Mouse (Mus musculus): ENCODE measurements at regions not wholly inside any gene's neighbourhood (a gene's known extent, or its start where the extent isn't known, plus 50 kb on each side); places are given as distances from the start of the nearest gene placed in this dataset.

DNA sequence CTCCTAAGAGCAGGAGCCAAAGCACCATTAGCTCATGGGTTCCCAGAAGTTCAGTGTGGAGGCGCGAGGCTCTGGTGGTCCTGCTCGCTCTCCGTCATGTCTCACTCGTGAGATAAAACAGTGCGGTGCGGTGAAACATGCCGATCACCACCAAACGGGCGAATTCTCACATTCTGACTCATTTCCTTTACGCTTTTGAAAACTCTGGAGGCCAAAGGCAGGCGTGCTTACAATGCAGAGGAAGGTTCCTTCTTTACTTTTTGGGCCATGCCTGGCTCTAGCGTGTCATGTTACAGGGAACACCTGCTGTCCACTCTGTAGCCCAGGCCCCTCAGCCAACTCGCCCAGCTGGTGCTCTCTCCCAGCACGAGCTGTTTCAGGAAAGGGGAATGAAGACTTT lies 225.4 kb downstream of the Icos start:
- intact Hi-C loops (cut with DNase I): no loop called here

GRCm38 (mm10) chr1:61203612-61204011 lies 225.9 kb downstream of the Icos start:
- Histone ChIP-seq H3K4me3 (peak overlapping the region; percentile 20; the same call in 1 of the 2 replicates), H3K27ac (no peak overlapping the region)
- intact Hi-C loops (cut with DNase I): no loop called here

More for the DNA sequence above, 225.4 kb downstream of the Icos start:
- peak; percentile 47 for DNase-seq
- H3K4me3 ChIP-seq: peak overlapping the region; percentile 20; the same call in 1 of the 2 replicates
- H3K27ac ChIP-seq: peak overlapping the region; percentile 20; the same call in 1 of the 2 replicates
- TF ChIP-seq CTCF (IDR thresholded peaks at IDR 0.05): no peak

GRCm38 (mm10) chr1:61205137-61205536 lies 227.4 kb downstream of the Icos start:
- intact Hi-C loops (cut with DNase I): no loop called here
- no peak overlapping the region for H3K27ac ChIP-seq

More at GRCm38 (mm10) chr1:61203612-61204011, 225.9 kb downstream of the Icos start:
- DNase-seq: no peak
- TF ChIP-seq CTCF (IDR thresholded peaks at IDR 0.05): no peak

DNA sequence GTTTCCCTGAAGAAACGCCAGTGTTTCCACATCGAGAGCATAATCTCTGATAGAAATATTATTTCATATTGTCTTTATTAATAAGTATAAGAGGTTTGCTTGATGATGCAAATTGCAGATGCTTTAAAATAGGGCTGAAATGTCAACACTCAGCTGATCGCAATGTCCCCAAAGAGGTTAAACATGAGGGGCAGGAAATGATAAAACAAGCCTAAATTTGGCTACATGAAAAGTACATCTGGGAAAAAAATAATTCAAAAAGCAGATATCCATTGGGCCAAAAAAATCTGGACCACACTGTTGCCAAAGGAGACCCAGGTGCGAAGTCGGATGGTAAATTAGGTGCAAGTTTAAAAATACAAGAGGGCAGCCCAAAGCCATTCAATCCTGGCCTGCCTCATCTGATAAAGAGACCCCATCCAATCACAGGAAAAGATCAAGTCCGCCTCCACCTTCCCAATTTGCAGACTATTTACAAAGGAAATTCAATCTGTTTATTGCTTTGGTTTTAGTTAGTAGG lies 229.2 kb downstream of the Icos start:
- Histone ChIP-seq H3K4me3 (peak overlapping the region; percentile 8; the same call in 1 of the 2 replicates), H3K27ac (peak overlapping the region; percentile 51)
- intact Hi-C loops (cut with DNase I): no loop called here
- no peak for TF ChIP-seq CTCF (IDR thresholded peaks at IDR 0.05)
- no peak for DNase-seq

More at GRCm38 (mm10) chr1:61205137-61205536, 227.4 kb downstream of the Icos start:
- TF ChIP-seq CTCF (IDR thresholded peaks at IDR 0.05): no peak
- no peak for DNase-seq
- no peak overlapping the region for H3K4me3 ChIP-seq

DNA sequence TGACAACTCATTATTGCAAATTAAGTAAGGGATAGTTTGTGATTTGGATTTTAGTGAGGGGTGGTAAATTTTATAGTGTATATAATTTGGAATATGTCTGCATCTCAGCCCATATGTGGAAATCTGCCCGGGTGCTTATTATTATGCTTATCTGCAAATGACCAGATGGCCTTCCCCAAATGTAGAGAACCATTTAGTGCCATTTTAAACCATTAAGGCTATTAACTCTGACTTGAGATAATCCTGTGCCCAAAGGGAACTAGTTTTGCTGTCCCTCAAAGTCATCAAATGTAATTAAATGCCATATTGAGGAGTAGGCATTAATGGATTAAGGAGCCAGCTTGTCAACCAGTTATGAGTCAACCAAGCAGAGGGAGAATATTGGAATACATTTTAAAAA lies 230.7 kb downstream of the Icos start:
- TF ChIP-seq CTCF (IDR thresholded peaks at IDR 0.05): no peak
- intact Hi-C loops (cut with DNase I): no loop called here
- H3K4me3 ChIP-seq: no peak overlapping the region
- H3K27ac ChIP-seq: no peak overlapping the region
- DNase-seq: no peak

DNA sequence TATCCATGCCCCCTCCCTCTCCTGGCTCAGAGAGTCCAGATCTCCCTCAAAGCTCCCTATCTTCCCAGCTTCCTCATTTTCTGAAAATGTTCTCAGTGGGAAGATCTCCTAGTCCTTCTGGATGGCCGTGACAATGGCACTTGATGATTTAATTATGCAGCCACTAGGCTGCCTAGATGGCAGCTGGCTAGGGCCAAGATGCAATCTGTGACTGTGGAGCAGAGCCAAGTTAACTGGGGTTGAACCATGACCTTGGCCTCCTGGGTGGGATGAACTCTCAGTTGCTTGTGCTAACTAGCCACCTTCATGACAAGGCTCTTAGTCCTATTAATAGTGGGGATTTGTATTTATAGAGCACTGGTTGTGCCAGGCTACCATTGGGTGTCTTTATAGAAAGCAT lies 243.4 kb downstream of the Icos start:
- Histone ChIP-seq H3K4me3 (no peak overlapping the region), H3K27ac (no peak overlapping the region)
- DNase-seq: no peak
- no peak for TF ChIP-seq CTCF (IDR thresholded peaks at IDR 0.05)
- intact Hi-C loops (cut with DNase I): no loop called here

DNA sequence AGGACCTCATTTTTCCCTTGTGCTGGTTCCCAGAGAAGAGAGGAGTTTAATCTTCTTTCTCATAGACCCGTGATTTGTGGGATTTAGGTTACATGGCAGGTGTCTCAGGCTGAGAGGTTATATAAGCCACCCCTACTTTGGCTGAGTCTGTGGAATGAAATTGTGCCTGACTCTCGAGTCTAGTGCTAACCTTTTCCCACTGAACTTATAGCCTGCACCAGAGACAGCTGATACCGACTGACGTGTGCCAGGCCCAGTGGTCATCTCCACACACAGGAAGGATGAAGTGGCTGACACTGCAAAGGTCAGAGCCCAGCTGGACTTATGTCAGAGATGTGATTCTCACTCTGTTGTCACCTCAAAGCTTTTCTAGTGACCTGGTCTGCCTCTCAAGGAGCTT lies 251.2 kb downstream of the Icos start:
- DNase-seq: peak; percentile 77
- Histone ChIP-seq H3K27ac (peak overlapping the region; percentile 61), H3K4me3 (no peak overlapping the region)
- intact Hi-C loops (cut with DNase I): no loop called here
- TF ChIP-seq CTCF (IDR thresholded peaks at IDR 0.05): no peak

- Histone ChIP-seq H3K4me3 (no peak overlapping the region), H3K27ac (no peak overlapping the region)
- intact Hi-C loops (cut with DNase I): no loop called here
- no peak for TF ChIP-seq CTCF (IDR thresholded peaks at IDR 0.05)
- DNase-seq: no peak
These were observed 255.3 kb downstream of the Icos start for GRCm38 (mm10) chr1:61233001-61233400.

- Histone ChIP-seq H3K4me3 (0 out of 2 replicates have a peak overlapping the region, but pooled peaks have one; percentile 7), H3K27ac (no peak overlapping the region)
- no peak for TF ChIP-seq CTCF (IDR thresholded peaks at IDR 0.05)
- no peak for DNase-seq
- intact Hi-C loops (cut with DNase I): no loop called here
These were observed 256.0 kb downstream of the Icos start for GRCm38 (mm10) chr1:61233476-61234297.

DNA sequence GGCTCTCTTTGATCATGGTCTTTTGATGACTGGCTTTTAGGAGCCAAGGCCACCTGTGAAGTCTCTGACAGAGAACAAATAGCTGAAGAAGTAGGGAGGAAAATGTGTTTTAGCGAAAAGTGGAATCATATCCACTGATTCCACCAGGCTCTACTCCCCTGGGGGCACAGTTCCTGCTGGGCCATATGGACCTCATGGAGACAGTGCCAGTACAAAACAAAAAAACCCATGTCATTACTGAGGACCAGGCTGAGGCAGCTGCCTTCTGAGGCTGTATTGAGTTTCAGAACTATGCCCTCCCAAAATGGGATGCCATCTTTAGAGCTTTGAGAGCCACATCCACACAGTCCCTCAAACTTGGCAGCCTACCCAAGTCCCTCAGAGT lies 256.6 kb downstream of the Icos start:
- no peak overlapping the region for H3K4me3 ChIP-seq
- intact Hi-C loops (cut with DNase I): no loop called here
- no peak for DNase-seq
- no peak for TF ChIP-seq CTCF (IDR thresholded peaks at IDR 0.05)
- no peak overlapping the region for H3K27ac ChIP-seq

- TF ChIP-seq CTCF (IDR thresholded peaks at IDR 0.05): no peak
- Histone ChIP-seq H3K27ac (no peak overlapping the region), H3K4me3 (no peak overlapping the region)
- intact Hi-C loops (cut with DNase I): no loop called here
- DNase-seq: no peak
These were observed 258.8 kb downstream of the Icos start for GRCm38 (mm10) chr1:61236511-61236910.

GRCm38 (mm10) chr1:61238668-61239067 lies 260.9 kb downstream of the Icos start:
- H3K4me3 ChIP-seq: no peak overlapping the region
- DNase-seq: no peak
- H3K27ac ChIP-seq: no peak overlapping the region
- no peak for TF ChIP-seq CTCF (IDR thresholded peaks at IDR 0.05)
- intact Hi-C loops (cut with DNase I): no loop called here

DNA sequence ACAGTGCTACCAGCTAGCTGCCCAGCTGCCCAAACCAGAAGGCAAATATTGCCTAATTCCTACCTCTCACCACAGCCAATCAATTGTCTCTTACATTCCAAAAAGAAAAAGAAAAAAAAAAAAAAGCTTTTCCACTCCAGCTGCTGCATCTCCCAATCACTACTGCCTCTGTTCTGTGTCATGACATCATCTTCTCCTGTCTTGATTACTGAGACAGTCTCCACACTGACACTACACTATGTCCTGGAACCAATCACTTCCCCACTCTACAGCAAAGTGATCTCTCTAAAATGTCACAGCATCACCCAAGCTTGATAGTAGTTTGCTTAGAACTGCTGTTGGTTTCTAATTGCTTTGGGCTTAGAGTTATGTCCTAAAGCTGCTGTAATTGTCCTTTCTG lies 279.8 kb downstream of the Icos start:
- DNase-seq: no peak
- intact Hi-C loops (cut with DNase I): no loop called here
- no peak for TF ChIP-seq CTCF (IDR thresholded peaks at IDR 0.05)
- Histone ChIP-seq H3K27ac (no peak overlapping the region), H3K4me3 (no peak overlapping the region)

Measured in gastrocnemius, adult 2 months (tissue).